Mouse (Mus musculus) kidney, embryonic 15.5 days (tissue): ENCODE measurements around the gene Hdhd5. TPM values are rescaled to one million over a fixed set of nuclear protein-coding genes. Genes with fewer than 3 reads are reported as not detected.

Experiments used
- ATAC-seq: fragments of 200-750 bp; cut with Nextera tagmentation; replicated peaks from 2 replicates; pipeline ENCODE4 v1.8.0; 2017; ENCODE audit warnings: moderate TSS enrichment; ENCODE audit not compliant: low FRiP score
- H3K27ac ChIP-seq: fragments of 300-500 bp; sonication (generic); 2 replicates; pipeline ENCODE4 v1.5.1; 2015; ENCODE audit warnings: mild to moderate bottlenecking, inconsistent platforms
- H3K27me3 ChIP-seq: fragments of 300-500 bp; sonication (generic); 2 replicates; pipeline ENCODE4 v1.6.1; 2015; ENCODE audit warnings: inconsistent platforms
- H3K36me3 ChIP-seq: fragments of 300-500 bp; sonication (generic); 2 replicates; pipeline ENCODE4 v1.6.1; 2015; ENCODE audit warnings: inconsistent platforms
- H3K4me1 ChIP-seq: fragments of 300-500 bp; sonication (generic); 2 replicates; pipeline ENCODE4 v1.6.1; 2015; ENCODE audit warnings: inconsistent platforms
- H3K4me2 ChIP-seq: fragments of 300-500 bp; sonication (generic); 2 replicates; pipeline ENCODE4 v1.6.1; 2015; ENCODE audit warnings: moderate library complexity, mild to moderate bottlenecking, inconsistent platforms
- H3K4me3 ChIP-seq: fragments of 300-500 bp; sonication (generic); replicated peaks from 2 replicates; pipeline ENCODE4 v1.5.1; 2015; ENCODE audit warnings: mild to moderate bottlenecking, inconsistent platforms
- H3K9ac ChIP-seq: fragments of 300-500 bp; sonication (generic); 2 replicates; pipeline ENCODE4 v1.6.1; 2015; ENCODE audit warnings: mild to moderate bottlenecking, inconsistent platforms
- H3K9me3 ChIP-seq: fragments of 300-500 bp; sonication (generic); replicated peaks from 2 replicates; pipeline ENCODE4 v1.6.1; 2016; ENCODE audit warnings: inconsistent platforms
- WGBS: fragments of 180-500 bp; shearing (Covaris S2); methylation state at CpG from one replicate; pipeline ENCODE4 v1.1.7; 2015; ENCODE audit warnings: mixed read lengths; 5-methylcytosine and 5-hydroxymethylcytosine counted together
- polyA plus RNA-seq: library from polyadenylated mRNA; unstranded; fragments of >200 nt; fragmentation: Nextera tagmentation; extraction: Ambion mirVana; gene quantifications from 2 replicates; pipeline ENCODE4 v1.2.1, GENCODE M21; 2015

Gene Hdhd5
- polyA plus RNA-seq, 1 experiment from 2014 or later = 19.8 TPM

- WGBS = 27% methylated on average over 4 of the region's 4 CpGs
- H3K4me2 ChIP-seq = no peak overlapping the region
- H3K9ac ChIP-seq = no peak overlapping the region
- no peak overlapping the region for H3K4me3 ChIP-seq
- H3K27me3 ChIP-seq = peaks cover 51% of the 10 kb centered on the region
- H3K9me3 ChIP-seq = no peaks in the 10 kb centered on the region
- no peaks in the 10 kb centered on the region for H3K36me3 ChIP-seq
- ATAC-seq = no peak
- H3K4me1 ChIP-seq = peaks cover 21% of the 10 kb centered on the region
- H3K27ac ChIP-seq = no peak overlapping the region
Measured at GRCm38 (mm10) chr6:120465393-120465792, 65.7 kb downstream of the Hdhd5 start.

GRCm38 (mm10) chr6:120464406-120464939, 66.6 kb downstream of the Hdhd5 start:
- Histone ChIP-seq H3K9ac (no peak overlapping the region), H3K4me1 (peaks cover 21% of the 10 kb centered on the region), H3K27me3 (peaks cover 51% of the 10 kb centered on the region), H3K4me2 (peak overlapping the region; percentile 83), H3K36me3 (no peaks in the 10 kb centered on the region), H3K4me3 (peak overlapping the region; percentile 66), H3K9me3 (no peaks in the 10 kb centered on the region), H3K27ac (no peak overlapping the region)
- ATAC-seq = no peak
- WGBS = 49% methylated on average over 9 of the region's 9 CpGs

GRCm38 (mm10) chr6:120463884-120464283, 67.2 kb downstream of the Hdhd5 start:
- Histone ChIP-seq H3K36me3 (no peaks in the 10 kb centered on the region), H3K4me3 (peak overlapping the region; percentile 66), H3K4me2 (peak overlapping the region; percentile 83), H3K9me3 (no peaks in the 10 kb centered on the region), H3K27ac (no peak overlapping the region), H3K4me1 (peaks cover 21% of the 10 kb centered on the region), H3K9ac (peak overlapping the region; percentile 50; the same call in 1 of the 2 replicates), H3K27me3 (peaks cover 51% of the 10 kb centered on the region)
- WGBS = 6% methylated on average over 11 of the region's 11 CpGs
- ATAC-seq = no peak

- Histone ChIP-seq H3K9ac (peak within 1 kb of the TSS; percentile 50), H3K27ac (no peak within 1 kb of the TSS)
- WGBS = under 1% methylated on average over 89 of the region's 90 CpGs
Measured at GRCm38 (mm10) chr6:120463086-120463871, 67.8 kb downstream of the Hdhd5 start, which contains the start of gene Il17ra. Gene Il17ra, plus strand, starts transcription at chr6:120463247.

GRCm38 (mm10) chr6:120462251-120462650, 68.9 kb downstream of the Hdhd5 start:
- Histone ChIP-seq H3K4me1 (peaks cover 21% of the 10 kb centered on the region), H3K9me3 (no peaks in the 10 kb centered on the region), H3K4me3 (no peak overlapping the region), H3K4me2 (no peak overlapping the region), H3K9ac (no peak overlapping the region), H3K36me3 (no peaks in the 10 kb centered on the region), H3K27me3 (peaks cover 51% of the 10 kb centered on the region), H3K27ac (no peak overlapping the region)
- 55% methylated on average over 6 of the region's 6 CpGs for WGBS
- ATAC-seq = no peak

More at GRCm38 (mm10) chr6:120463086-120463871, 67.8 kb downstream of the Hdhd5 start, which contains the start of gene Il17ra:
- Histone ChIP-seq H3K4me1 (peaks cover 21% of the 10 kb centered on the region), H3K4me3 (peak within 1 kb of the TSS; percentile 66), H3K27me3 (peaks cover 51% of the 10 kb centered on the region), H3K36me3 (no peaks in the 10 kb centered on the region), H3K9me3 (no peaks in the 10 kb centered on the region), H3K4me2 (peak within 1 kb of the TSS; percentile 83)
- ATAC-seq = peak; percentile 93

- Histone ChIP-seq H3K9ac (no peak overlapping the region), H3K9me3 (no peaks in the 10 kb centered on the region), H3K4me3 (no peak overlapping the region), H3K4me1 (peaks cover 21% of the 10 kb centered on the region), H3K27me3 (peaks cover 51% of the 10 kb centered on the region), H3K4me2 (no peak overlapping the region), H3K27ac (no peak overlapping the region), H3K36me3 (no peaks in the 10 kb centered on the region)
- no peak for ATAC-seq
- 74% methylated on average over 15 of the region's 15 CpGs for WGBS
Measured at GRCm38 (mm10) chr6:120461217-120461616, 69.9 kb downstream of the Hdhd5 start.

Other genes starting within 250 kb of the Hdhd5 start
- 0.52 and 0.81 TPM in 2 replicates for gene D330020A13Rik, start 237.0 kb downstream of the Hdhd5 start, polyA plus RNA-seq
- gene B4galnt3, start 236.8 kb downstream of the Hdhd5 start, polyA plus RNA-seq = 2.2 and 2.6 TPM in 2 replicates
- gene Kdm5a, start 167.2 kb downstream of the Hdhd5 start, polyA plus RNA-seq = 47.6 and 50.3 TPM in 2 replicates
- 28.0 TPM in 2 replicates for gene Ccdc77, start 166.9 kb downstream of the Hdhd5 start, polyA plus RNA-seq
- 4.4 and 5.4 TPM in 2 replicates for gene Il17ra, start 68.1 kb downstream of the Hdhd5 start, polyA plus RNA-seq
- gene Tmem121b, start 37.5 kb downstream of the Hdhd5 start, polyA plus RNA-seq = 0.06 and 0.13 TPM in 2 replicates
- 5.9 and 6.7 TPM in 2 replicates for gene Cecr2, start 135.1 kb upstream of the Hdhd5 start, polyA plus RNA-seq
- 0.13 TPM in 1 of 2 replicates, not detected in the other for gene Slc25a18, start 242.3 kb upstream of the Hdhd5 start, polyA plus RNA-seq